Mouse (Mus musculus) kidney, embryonic 16.5 days (tissue): ENCODE measurements around the gene Zfp28. TPM values are rescaled to one million over a fixed set of nuclear protein-coding genes. Genes with fewer than 3 reads are reported as not detected.

Source experiments
- ATAC-seq: fragments of 200-750 bp; cut with Nextera tagmentation; 2 replicates; pipeline ENCODE4 v1.8.0; 2017; ENCODE audit warnings: moderate TSS enrichment; ENCODE audit not compliant: low FRiP score, low TSS enrichment
- H3K27ac ChIP-seq: fragments of 300-500 bp; sonication (generic); 2 replicates; pipeline ENCODE4 v1.5.1; 2014; ENCODE audit warnings: low read length
- H3K27me3 ChIP-seq: fragments of 300-500 bp; sonication (generic); 2 replicates; pipeline ENCODE4 v1.6.1; 2014; ENCODE audit warnings: low read length, control low read depth, mixed read lengths; ENCODE audit not compliant: insufficient read depth
- H3K36me3 ChIP-seq: fragments of 300-500 bp; sonication (generic); 2 replicates; pipeline ENCODE4 v1.6.1; 2014; ENCODE audit warnings: low read length, control low read depth, mixed read lengths; ENCODE audit not compliant: insufficient read depth
- H3K4me1 ChIP-seq: fragments of 300-500 bp; sonication (generic); 2 replicates; pipeline ENCODE4 v1.6.1; 2014; ENCODE audit warnings: low read length, control low read depth, mixed read lengths; ENCODE audit not compliant: insufficient read depth
- H3K4me2 ChIP-seq: fragments of 300-500 bp; sonication (generic); replicated peaks from 2 replicates; pipeline ENCODE4 v1.6.1; 2014; ENCODE audit warnings: low read depth, low read length
- H3K4me3 ChIP-seq: fragments of 300-500 bp; sonication (generic); 2 replicates; pipeline ENCODE4 v1.5.1; 2014; ENCODE audit warnings: mild to moderate bottlenecking, low read length
- H3K9ac ChIP-seq: fragments of 300-500 bp; sonication (generic); replicated peaks from 2 replicates; pipeline ENCODE4 v1.6.1; 2014; ENCODE audit warnings: low read length
- H3K9me3 ChIP-seq: fragments of 300-500 bp; sonication (generic); 2 replicates; pipeline ENCODE4 v1.6.1; 2016; ENCODE audit warnings: low read length, control low read depth
- WGBS: fragments of 180-500 bp; shearing (Covaris S2); extraction: QIAGEN DNeasy Blood & Tissue Kit; methylation state at CpG from one replicate; pipeline ENCODE4 v1.1.7; 2014; 5-methylcytosine and 5-hydroxymethylcytosine counted together
- polyA plus RNA-seq: library from polyadenylated mRNA; unstranded; fragments of >200 nt; fragmentation: Nextera tagmentation; extraction: Ambion mirVana; gene quantifications from 2 replicates; pipeline ENCODE4 v1.2.1, GENCODE M21; 2015

Gene Zfp28
- 8.9 and 9.0 TPM in 2 replicates for polyA plus RNA-seq

DNA sequence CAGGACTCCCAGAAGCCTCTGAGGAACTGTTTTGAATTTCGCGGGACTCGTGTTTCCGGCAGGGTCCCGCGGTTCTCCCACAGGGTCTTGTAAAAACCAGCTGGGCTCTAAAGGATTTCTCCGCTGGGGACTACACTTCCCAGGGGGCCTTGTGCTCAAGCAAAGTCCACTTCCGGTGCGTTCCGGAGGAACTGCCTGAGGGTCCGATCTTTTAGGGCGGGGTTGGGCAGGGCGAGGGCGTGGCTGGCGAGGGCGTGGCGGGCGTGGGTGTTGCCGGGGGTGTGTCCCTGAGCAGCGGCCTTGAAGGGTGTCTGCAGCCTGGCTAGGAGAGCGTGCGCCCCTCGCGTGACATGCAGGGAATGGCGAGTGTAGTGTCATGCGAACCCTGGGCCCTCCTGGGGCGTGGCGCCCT is at the start of gene Zfp28:
Gene Zfp28, plus strand, starts transcription at position 252 of the 412 bp plus-strand sequence.
- H3K4me3 ChIP-seq = peak within 1 kb of the TSS; percentile 78
- 0 out of 2 replicates have a peak, but pooled peaks cover 10% of the 10 kb centered on the region for H3K36me3 ChIP-seq
- H3K4me2 ChIP-seq = peak within 1 kb of the TSS; percentile 89
- peak; percentile 98 for ATAC-seq
- H3K4me1 ChIP-seq = peaks cover 16% of the 10 kb centered on the region
- H3K9ac ChIP-seq = peak within 1 kb of the TSS; percentile 79
- no peaks in the 10 kb centered on the region for H3K9me3 ChIP-seq
- 0 out of 2 replicates have a peak within 1 kb of the TSS, but pooled peaks have one; percentile 45 for H3K27ac ChIP-seq
- no peaks in the 10 kb centered on the region for H3K27me3 ChIP-seq
- 0% methylated on average over 28 of the region's 28 CpGs for WGBS

- no peak for ATAC-seq
- H3K4me1 ChIP-seq = no peaks in the 10 kb centered on the region
- H3K27me3 ChIP-seq = no peaks in the 10 kb centered on the region
- no peak overlapping the region for H3K27ac ChIP-seq
- H3K36me3 ChIP-seq = no peaks in the 10 kb centered on the region
- 86% methylated on average over 5 of the region's 5 CpGs for WGBS
- no peaks in the 10 kb centered on the region for H3K9me3 ChIP-seq
- no peak overlapping the region for H3K4me2 ChIP-seq
- no peak overlapping the region for H3K4me3 ChIP-seq
- H3K9ac ChIP-seq = no peak overlapping the region
These were observed 43.2 kb upstream of the Zfp28 start for GRCm38 (mm10) chr7:6339865-6340264.

DNA sequence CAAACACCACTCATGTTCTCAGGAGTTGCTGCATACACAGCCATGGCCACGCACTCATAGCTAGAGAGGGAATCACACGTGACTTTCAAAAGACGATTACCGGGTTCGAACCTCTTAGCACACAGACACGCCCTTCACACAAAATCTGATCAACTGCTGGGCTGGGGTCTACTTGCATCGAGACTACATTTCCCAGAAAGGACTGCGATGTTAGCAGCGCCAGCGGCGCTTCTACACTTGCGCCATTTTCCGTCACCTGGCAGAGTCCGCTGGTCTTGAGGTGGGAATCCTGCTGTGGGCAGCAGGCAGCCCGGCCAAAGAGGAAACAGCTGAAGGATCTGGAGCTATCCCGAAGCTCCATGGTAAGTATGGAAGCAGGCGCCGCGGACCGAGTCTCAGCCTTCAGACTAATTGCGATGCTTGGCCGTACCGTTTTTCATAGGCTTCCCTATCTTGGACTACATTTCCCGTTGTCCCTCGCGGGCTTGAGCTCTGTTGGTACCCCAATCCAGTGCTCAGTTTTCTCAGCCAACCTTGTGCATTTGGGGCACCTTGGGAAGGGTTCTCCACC is 39.5 kb upstream of the Zfp28 start, which contains the start of gene Gm3854:
Gene Gm3854, plus strand, starts transcription at position 259 of the 571 bp plus-strand sequence.
- H3K36me3 ChIP-seq = no peaks in the 10 kb centered on the region
- H3K9ac ChIP-seq = peak within 1 kb of the TSS; percentile 74
- H3K27me3 ChIP-seq = no peaks in the 10 kb centered on the region
- H3K4me2 ChIP-seq = peak within 1 kb of the TSS; percentile 54
- no peaks in the 10 kb centered on the region for H3K4me1 ChIP-seq
- under 1% methylated on average over 26 of the region's 26 CpGs for WGBS
- no peak within 1 kb of the TSS for H3K27ac ChIP-seq
- no peaks in the 10 kb centered on the region for H3K9me3 ChIP-seq
- ATAC-seq = peak; percentile 95
- peak within 1 kb of the TSS; percentile 75 for H3K4me3 ChIP-seq

GRCm38 (mm10) chr7:6344124-6344523 is 39.0 kb upstream of the Zfp28 start:
- H3K36me3 ChIP-seq = no peaks in the 10 kb centered on the region
- no peaks in the 10 kb centered on the region for H3K4me1 ChIP-seq
- WGBS = 34% methylated on average over 10 of the region's 10 CpGs
- peak overlapping the region; percentile 75 for H3K4me3 ChIP-seq
- H3K27me3 ChIP-seq = no peaks in the 10 kb centered on the region
- no peaks in the 10 kb centered on the region for H3K9me3 ChIP-seq
- peak overlapping the region; percentile 54 for H3K4me2 ChIP-seq
- no peak for ATAC-seq
- peak overlapping the region; percentile 74 for H3K9ac ChIP-seq
- H3K27ac ChIP-seq = no peak overlapping the region

GRCm38 (mm10) chr7:6358121-6358520 is 25.0 kb upstream of the Zfp28 start:
- no peak overlapping the region for H3K9ac ChIP-seq
- H3K4me3 ChIP-seq = no peak overlapping the region
- no peaks in the 10 kb centered on the region for H3K27me3 ChIP-seq
- no peaks in the 10 kb centered on the region for H3K9me3 ChIP-seq
- WGBS = 59% methylated on average over 2 of the region's 2 CpGs
- H3K4me2 ChIP-seq = no peak overlapping the region
- peaks cover 3% of the 10 kb centered on the region; the same call in 1 of the 2 replicates for H3K4me1 ChIP-seq
- H3K27ac ChIP-seq = no peak overlapping the region
- peaks cover 4% of the 10 kb centered on the region; the same call in 1 of the 2 replicates for H3K36me3 ChIP-seq
- no peak for ATAC-seq

DNA sequence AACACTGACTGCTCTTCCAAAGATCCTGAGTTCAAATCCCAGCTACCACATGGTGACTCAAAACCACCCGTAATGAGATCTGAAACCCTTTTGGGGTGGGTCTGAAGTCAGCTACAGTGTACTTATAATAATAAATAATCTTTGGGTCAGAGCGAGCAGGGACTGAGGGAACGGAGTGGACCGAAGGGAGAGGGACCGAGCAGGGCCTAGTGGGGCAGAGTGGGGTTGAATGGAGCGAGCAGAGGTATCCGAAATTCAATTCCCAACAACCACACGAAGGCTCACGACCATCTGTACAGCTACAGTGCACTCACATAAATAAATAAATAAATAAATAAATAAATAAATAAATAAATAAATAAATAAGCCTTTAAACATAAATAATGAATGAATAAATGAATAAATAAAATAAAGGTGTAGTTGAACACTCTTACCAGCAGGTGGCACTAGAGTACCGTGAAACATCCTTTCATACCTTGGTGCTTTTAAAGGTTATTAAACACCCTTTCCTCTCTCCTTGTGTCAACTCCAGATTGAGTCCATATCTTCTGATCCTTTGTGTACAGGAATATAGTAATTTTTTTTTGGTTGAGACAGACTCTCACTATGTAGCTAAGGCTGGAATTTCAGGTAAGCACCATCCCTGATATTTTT is 24.0 kb upstream of the Zfp28 start:
- Histone ChIP-seq H3K27ac (no peak overlapping the region), H3K36me3 (no peaks in the 10 kb centered on the region), H3K27me3 (no peaks in the 10 kb centered on the region), H3K4me2 (no peak overlapping the region), H3K9me3 (no peaks in the 10 kb centered on the region), H3K4me1 (peaks cover 8% of the 10 kb centered on the region), H3K4me3 (no peak overlapping the region), H3K9ac (no peak overlapping the region)
- 54% methylated on average over 10 of the region's 10 CpGs for WGBS
- no peak for ATAC-seq

- Histone ChIP-seq H3K9me3 (no peaks in the 10 kb centered on the region), H3K27me3 (no peaks in the 10 kb centered on the region), H3K4me3 (no peak overlapping the region), H3K36me3 (no peaks in the 10 kb centered on the region), H3K27ac (no peak overlapping the region), H3K9ac (no peak overlapping the region), H3K4me1 (peaks cover 10% of the 10 kb centered on the region), H3K4me2 (no peak overlapping the region)
- ATAC-seq = no peak
- 9% methylated on average over 9 of the region's 9 CpGs for WGBS
These were observed 22.5 kb upstream of the Zfp28 start for GRCm38 (mm10) chr7:6360477-6361060.

- Histone ChIP-seq H3K9ac (peak overlapping the region; percentile 66), H3K27ac (peak overlapping the region; percentile 89), H3K4me1 (peaks cover 10% of the 10 kb centered on the region), H3K4me2 (peak overlapping the region; percentile 61), H3K4me3 (peak overlapping the region; percentile 52), H3K9me3 (no peaks in the 10 kb centered on the region), H3K27me3 (no peaks in the 10 kb centered on the region), H3K36me3 (no peaks in the 10 kb centered on the region)
- ATAC-seq = no peak
- 19% methylated on average over 7 of the region's 7 CpGs for WGBS
These were observed 21.3 kb upstream of the Zfp28 start for GRCm38 (mm10) chr7:6361756-6362155.

DNA sequence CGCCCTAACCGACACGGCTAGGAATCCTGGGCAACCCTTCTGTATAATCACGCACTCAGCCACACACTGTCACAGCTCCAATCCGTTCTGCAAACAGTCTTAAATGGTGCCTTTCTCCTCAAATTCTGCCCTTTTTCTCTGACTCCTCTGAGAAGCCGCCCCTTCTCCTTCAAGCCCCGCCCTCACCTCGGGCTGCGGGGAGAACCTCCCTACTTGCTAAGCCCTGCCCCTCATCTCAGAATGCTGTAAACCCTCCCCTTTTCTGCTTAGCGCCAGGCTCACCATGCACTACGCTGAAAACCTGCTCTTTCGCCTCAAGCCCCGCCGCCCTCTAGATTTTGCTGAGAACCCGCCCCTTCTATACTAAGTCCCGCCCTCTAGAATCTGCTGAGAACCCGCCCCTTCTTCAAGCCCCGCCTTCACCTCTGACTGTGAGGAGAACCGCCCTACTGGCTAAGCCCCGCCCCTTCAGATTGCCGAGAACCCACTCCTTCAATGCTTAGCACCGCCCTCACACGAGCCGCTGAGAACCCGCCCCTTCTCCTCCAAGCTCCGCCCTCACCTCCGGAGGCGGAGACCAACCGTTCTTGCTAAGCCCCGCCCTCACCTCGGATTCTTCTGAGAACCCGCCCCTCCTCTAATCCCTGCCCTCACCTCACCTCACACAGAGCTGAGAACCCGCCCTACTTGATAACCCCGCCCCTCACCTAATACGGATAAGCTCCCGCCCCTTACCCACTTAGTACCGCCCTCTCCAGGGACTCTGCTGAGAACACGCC is 20.6 kb upstream of the Zfp28 start:
- 0% methylated on average over 38 of the region's 38 CpGs for WGBS
- Histone ChIP-seq H3K36me3 (no peaks in the 10 kb centered on the region), H3K9ac (peak overlapping the region; percentile 66), H3K4me2 (peak overlapping the region; percentile 61), H3K27ac (peak overlapping the region; percentile 89), H3K4me3 (peak overlapping the region; percentile 52), H3K27me3 (no peaks in the 10 kb centered on the region), H3K9me3 (no peaks in the 10 kb centered on the region), H3K4me1 (peaks cover 10% of the 10 kb centered on the region)
- ATAC-seq = peak; percentile 95
